Mouse (Mus musculus) frontal cortex, postnatal 36 days (tissue): Measurements from ENCODE around the gene Capn2.

Source experiments
- DNase-seq, 2 experiments: peaks; one replicate each; pipeline ENCODE4 v3.0.0; 2022; ENCODE audit warnings: low spot score in 2 of 2

Gene Capn2

GRCm38 (mm10) chr1:182461261-182461660, 56.1 kb downstream of the Capn2 start:
- no peak for DNase-seq

GRCm38 (mm10) chr1:182460291-182461244, 56.8 kb downstream of the Capn2 start:
- no peak for DNase-seq

- no peak for DNase-seq
Observed at GRCm38 (mm10) chr1:182459436-182459835, 58.0 kb downstream of the Capn2 start.

- no peak for DNase-seq
Observed at GRCm38 (mm10) chr1:182458556-182458955, 58.9 kb downstream of the Capn2 start.

- no peak for DNase-seq
Observed at GRCm38 (mm10) chr1:182455080-182455479, 62.3 kb downstream of the Capn2 start.

- no peak for DNase-seq
Observed at GRCm38 (mm10) chr1:182452473-182452872, 64.9 kb downstream of the Capn2 start.

GRCm38 (mm10) chr1:182448276-182449035, 69.0 kb downstream of the Capn2 start:
- DNase-seq: no peak

- no peak for DNase-seq
Observed at GRCm38 (mm10) chr1:182444116-182444515, 73.3 kb downstream of the Capn2 start.

GRCm38 (mm10) chr1:182441791-182442473, 75.5 kb downstream of the Capn2 start:
- peak in 1 of 2 experiments; percentile 27 for DNase-seq

GRCm38 (mm10) chr1:182439546-182440222, 77.7 kb downstream of the Capn2 start:
- peak in 1 of 2 experiments; percentile 35 for DNase-seq

- DNase-seq: no peak
Observed at GRCm38 (mm10) chr1:182436746-182437145, 80.7 kb downstream of the Capn2 start.

- DNase-seq: no peak
Observed at GRCm38 (mm10) chr1:182432059-182432458, 85.3 kb downstream of the Capn2 start.

- no peak for DNase-seq
Observed at GRCm38 (mm10) chr1:182430676-182431075, 86.7 kb downstream of the Capn2 start.

GRCm38 (mm10) chr1:182429826-182430225, 87.6 kb downstream of the Capn2 start:
- no peak for DNase-seq

- DNase-seq: no peak
Observed at GRCm38 (mm10) chr1:182427426-182427825, 90.0 kb downstream of the Capn2 start.

- no peak for DNase-seq
Observed at GRCm38 (mm10) chr1:182426444-182426843, 91.0 kb downstream of the Capn2 start.

GRCm38 (mm10) chr1:182425176-182425575, 92.2 kb downstream of the Capn2 start:
- no peak for DNase-seq

- no peak for DNase-seq
Observed at GRCm38 (mm10) chr1:182424274-182424673, 93.1 kb downstream of the Capn2 start.

GRCm38 (mm10) chr1:182419481-182419880, 97.9 kb downstream of the Capn2 start:
- DNase-seq: no peak
